Mouse (Mus musculus) liver, postnatal 0 days (tissue): Measurements from ENCODE around the gene Mapk3. TPM values are rescaled to one million over a fixed set of nuclear protein-coding genes. Genes with fewer than 3 reads are reported as not detected.
A peak's percentile ranks its signal among the peaks of the same experiment; 100 is the strongest.
"Not testable (repeated sequence)": the region's sequence is repeated elsewhere in the genome, so short reads cannot be mapped to it uniquely, and the experiment has no call there.

ENCODE experiments used
- ATAC-seq: fragments of 200-750 bp; cut with Nextera tagmentation; 2 replicates; pipeline ENCODE4 v1.8.0; 2017; ENCODE audit warnings: mild to moderate bottlenecking, moderate library complexity
- DNase-seq: peaks from one replicate; pipeline ENCODE4 v3.0.0-alpha.2; 2016
- H3K27ac ChIP-seq: fragments of 300-500 bp; sonication (generic); 2 replicates; pipeline ENCODE4 v1.5.1; 2014; ENCODE audit warnings: antibody characterized with exemption, moderate library complexity, mild to moderate bottlenecking, low read depth
- H3K27me3 ChIP-seq: fragments of 300-500 bp; sonication (generic); 2 replicates; pipeline ENCODE4 v1.6.1; 2014; ENCODE audit warnings: low read length, control low read depth, mixed read lengths; ENCODE audit not compliant: insufficient read depth
- H3K36me3 ChIP-seq: fragments of 300-500 bp; sonication (generic); replicated peaks from 2 replicates; pipeline ENCODE4 v1.6.1; 2014; ENCODE audit warnings: mild to moderate bottlenecking, control low read depth, low read length, moderate library complexity, mixed read lengths; ENCODE audit not compliant: insufficient read depth
- H3K4me1 ChIP-seq: fragments of 300-500 bp; sonication (generic); 2 replicates; pipeline ENCODE4 v1.6.1; 2014; ENCODE audit warnings: antibody characterized with exemption, mild to moderate bottlenecking, control low read depth; ENCODE audit not compliant: insufficient read depth
- H3K4me2 ChIP-seq: fragments of 300-500 bp; sonication (generic); 2 replicates; pipeline ENCODE4 v1.6.1; 2014; ENCODE audit warnings: low read depth, mild to moderate bottlenecking, low read length, moderate library complexity, mixed read lengths
- H3K4me3 ChIP-seq: fragments of 300-500 bp; sonication (generic); 2 replicates; pipeline ENCODE4 v1.5.1; 2014; ENCODE audit warnings: low read depth, low read length
- H3K9ac ChIP-seq: fragments of 300-500 bp; sonication (generic); replicated peaks from 2 replicates; pipeline ENCODE4 v1.6.1; 2014; ENCODE audit warnings: mild to moderate bottlenecking, moderate library complexity
- H3K9me3 ChIP-seq: fragments of 300-500 bp; sonication (generic); 2 replicates; pipeline ENCODE4 v1.6.1; 2016; ENCODE audit warnings: mild to moderate bottlenecking, control low read depth, low read length, mixed read lengths
- CTCF ChIP-seq: sonication (generic); IDR thresholded peaks from 2 replicates; pipeline ENCODE4 v1.5.1; 2016; ENCODE audit warnings: antibody characterized with exemption, low read depth
- EP300 ChIP-seq: IDR thresholded peaks from 2 replicates; pipeline ENCODE4 v1.6.1; 2016; ENCODE audit warnings: antibody characterized with exemption, low read depth, mild to moderate bottlenecking
- WGBS: fragments of 180-500 bp; shearing (Covaris S2); extraction: QIAGEN DNeasy Blood & Tissue Kit; methylation state at CpG from one replicate; pipeline ENCODE4 v1.1.7; 2014; ENCODE audit not compliant: insufficient replicate concordance; 5-methylcytosine and 5-hydroxymethylcytosine counted together
- polyA plus RNA-seq: library from polyadenylated mRNA; unstranded; fragments of >200 nt; fragmentation: Nextera tagmentation; extraction: Ambion mirVana; gene quantifications from 2 replicates; pipeline ENCODE4 v1.2.1, GENCODE M21; 2015

The Mapk3 gene
- polyA plus RNA-seq, 1 experiment from 2014 or later: 20.3 TPM

DNA sequence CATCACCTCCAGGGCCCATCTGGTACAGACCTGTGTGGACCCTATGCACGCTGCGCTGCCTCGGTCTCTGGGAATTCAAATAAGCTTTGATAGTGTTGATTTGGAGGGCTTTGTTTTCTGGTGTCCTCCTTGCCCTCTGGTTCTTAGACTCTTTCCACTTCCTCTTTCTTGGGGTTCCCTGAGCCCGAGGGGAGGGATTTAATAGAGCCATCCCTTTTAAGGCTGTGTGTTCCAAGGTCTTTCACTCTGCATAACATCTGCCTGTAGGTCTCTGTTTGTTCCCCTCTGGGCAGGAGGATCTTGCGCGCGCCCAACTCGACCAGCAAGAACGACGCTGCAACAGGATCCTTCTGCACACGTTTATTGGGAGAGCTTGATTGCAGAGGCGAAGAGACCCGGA is 37.8 kb upstream of the Mapk3 start:
- 82% methylated on average over 13 of the region's 13 CpGs for WGBS

GRCm38 (mm10) chr7:126725077-126725476 is 34.3 kb upstream of the Mapk3 start:
- WGBS: 21% methylated on average over 3 of the region's 3 CpGs
- Histone ChIP-seq H3K4me2 (no peak overlapping the region), H3K36me3 (no peaks in the 10 kb centered on the region), H3K9me3 (no peaks in the 10 kb centered on the region), H3K27me3 (no peaks in the 10 kb centered on the region), H3K27ac (no peak overlapping the region), H3K4me3 (no peak overlapping the region), H3K9ac (no peak overlapping the region), H3K4me1 (0 out of 2 replicates have a peak, but pooled peaks cover 3% of the 10 kb centered on the region)
- DNase-seq (no peak), ATAC-seq (no peak)
- TF ChIP-seq CTCF: no peak
- no peak for TF ChIP-seq EP300

More for the DNA sequence above, 37.8 kb upstream of the Mapk3 start:
- Histone ChIP-seq H3K27ac (no peak overlapping the region), H3K9ac (no peak overlapping the region), H3K27me3 (no peaks in the 10 kb centered on the region), H3K36me3 (no peaks in the 10 kb centered on the region), H3K9me3 (no peaks in the 10 kb centered on the region), H3K4me3 (no peak overlapping the region), H3K4me2 (no peak overlapping the region), H3K4me1 (0 out of 2 replicates have a peak, but pooled peaks cover 3% of the 10 kb centered on the region)
- no peak for ATAC-seq
- DNase-seq: no peak
- no peak for TF ChIP-seq CTCF
- TF ChIP-seq EP300: no peak

GRCm38 (mm10) chr7:126725667-126726066 is 33.7 kb upstream of the Mapk3 start:
- Histone ChIP-seq H3K4me3 (no peak overlapping the region), H3K9ac (no peak overlapping the region), H3K4me1 (0 out of 2 replicates have a peak, but pooled peaks cover 3% of the 10 kb centered on the region), H3K27me3 (no peaks in the 10 kb centered on the region), H3K36me3 (no peaks in the 10 kb centered on the region), H3K9me3 (no peaks in the 10 kb centered on the region), H3K27ac (no peak overlapping the region), H3K4me2 (no peak overlapping the region)
- ATAC-seq (no peak), DNase-seq (no peak)
- no peak for TF ChIP-seq CTCF
- no peak for TF ChIP-seq EP300
- 37% methylated on average over 5 of the region's 5 CpGs for WGBS

GRCm38 (mm10) chr7:126730256-126730789 is 29.1 kb upstream of the Mapk3 start:
- H3K27me3 ChIP-seq: not testable (repeated sequence)
- 58% methylated on average over 4 of the region's 4 CpGs for WGBS

GRCm38 (mm10) chr7:126736122-126736521 is 23.3 kb upstream of the Mapk3 start:
- H3K4me1 ChIP-seq: peaks cover 2% of the 10 kb centered on the region; the same call in 1 of the 2 replicates
- 60% methylated on average over 8 of the region's 8 CpGs for whole genome bisulfite sequencing
- no peak overlapping the region for H3K27ac ChIP-seq
- TF ChIP-seq EP300: no peak
- TF ChIP-seq CTCF: no peak
- H3K4me2 ChIP-seq: no peak overlapping the region
- DNase-seq (no peak), ATAC-seq (0 out of 2 replicates have a peak, but pooled peaks have one; percentile 23)
- no peaks in the 10 kb centered on the region for H3K27me3 ChIP-seq
- no peaks in the 10 kb centered on the region for H3K36me3 ChIP-seq
- H3K9me3 ChIP-seq: no peaks in the 10 kb centered on the region
- H3K9ac ChIP-seq: no peak overlapping the region
- H3K4me3 ChIP-seq: no peak overlapping the region

More at GRCm38 (mm10) chr7:126730256-126730789, 29.1 kb upstream of the Mapk3 start:
- not testable (repeated sequence) for H3K9me3 ChIP-seq, ATAC-seq, H3K4me1 ChIP-seq, H3K36me3 ChIP-seq, H3K9ac ChIP-seq, H3K4me2 ChIP-seq, DNase-seq, H3K27ac ChIP-seq, H3K4me3 ChIP-seq

DNA sequence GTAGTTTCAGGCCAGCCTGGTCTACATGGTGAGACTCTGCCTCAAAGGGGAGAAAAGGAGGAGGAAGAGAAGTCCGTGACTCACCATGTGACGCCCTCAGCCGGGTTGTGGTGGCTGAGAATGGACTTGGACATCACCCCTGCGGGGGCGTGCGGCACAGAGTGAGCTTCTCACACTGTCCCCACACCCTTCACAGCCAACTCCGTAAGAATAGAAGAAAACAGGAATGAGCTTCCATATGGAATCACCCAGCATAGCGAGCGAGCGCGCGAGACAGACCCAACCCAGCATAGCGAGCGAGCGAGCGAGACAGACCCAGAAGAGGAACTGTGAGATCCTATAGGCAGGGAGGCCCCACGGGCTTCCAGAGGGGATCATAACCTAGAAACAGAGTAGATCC is 19.9 kb upstream of the Mapk3 start:
- 78% methylated on average over 17 of the region's 17 CpGs for WGBS
- no peak overlapping the region for H3K4me2 ChIP-seq
- H3K27me3 ChIP-seq: no peaks in the 10 kb centered on the region
- no peaks in the 10 kb centered on the region for H3K36me3 ChIP-seq
- TF ChIP-seq EP300 (no peak), CTCF (no peak)
- DNase-seq (no peak), ATAC-seq (no peak)
- peaks cover 2% of the 10 kb centered on the region; the same call in 1 of the 2 replicates for H3K4me1 ChIP-seq
- H3K9me3 ChIP-seq: no peaks in the 10 kb centered on the region
- no peak overlapping the region for H3K9ac ChIP-seq
- H3K4me3 ChIP-seq: no peak overlapping the region
- no peak overlapping the region for H3K27ac ChIP-seq
